Mouse (Mus musculus) midbrain, embryonic 13.5 days (tissue): ENCODE data around the gene Fbxo44. TPM values are rescaled to one million over a fixed set of nuclear protein-coding genes. Genes with fewer than 3 reads are reported as not detected.
A peak's percentile ranks its signal among the peaks of the same experiment; 100 is the strongest.

Source experiments
- ATAC-seq: fragments of 200-750 bp; cut with Nextera tagmentation; 2 replicates; pipeline ENCODE4 v1.8.0; 2017; ENCODE audit warnings: mild to moderate bottlenecking, moderate TSS enrichment, moderate library complexity
- H3K27ac ChIP-seq: fragments of 300-500 bp; sonication (generic); 2 replicates; pipeline ENCODE4 v1.5.1; 2015; ENCODE audit warnings: inconsistent platforms, mild to moderate bottlenecking, moderate library complexity
- H3K27me3 ChIP-seq: fragments of 300-500 bp; sonication (generic); 2 replicates; pipeline ENCODE4 v1.6.1; 2015; ENCODE audit warnings: mild to moderate bottlenecking, inconsistent platforms
- H3K36me3 ChIP-seq: fragments of 300-500 bp; sonication (generic); 2 replicates; pipeline ENCODE4 v1.6.1; 2015; ENCODE audit warnings: mild to moderate bottlenecking, inconsistent platforms
- H3K4me1 ChIP-seq: fragments of 300-500 bp; sonication (generic); replicated peaks from 2 replicates; pipeline ENCODE4 v1.6.1; 2015; ENCODE audit warnings: inconsistent platforms
- H3K4me2 ChIP-seq: fragments of 300-500 bp; sonication (generic); replicated peaks from 2 replicates; pipeline ENCODE4 v1.6.1; 2015; ENCODE audit warnings: moderate library complexity, mild to moderate bottlenecking, inconsistent platforms
- H3K4me3 ChIP-seq: fragments of 300-500 bp; sonication (generic); replicated peaks from 2 replicates; pipeline ENCODE4 v1.5.1; 2015; ENCODE audit warnings: mild to moderate bottlenecking, inconsistent platforms
- H3K9ac ChIP-seq: fragments of 300-500 bp; sonication (generic); replicated peaks from 2 replicates; pipeline ENCODE4 v1.6.1; 2015; ENCODE audit warnings: mild to moderate bottlenecking, inconsistent platforms
- H3K9me3 ChIP-seq: fragments of 300-500 bp; sonication (generic); 2 replicates; pipeline ENCODE4 v1.6.1; 2016; ENCODE audit warnings: mild to moderate bottlenecking, inconsistent platforms
- WGBS: fragments of 180-500 bp; shearing (Covaris S2); methylation state at CpG from one replicate; pipeline ENCODE4 v1.1.7; 2015; 5-methylcytosine and 5-hydroxymethylcytosine counted together
- polyA plus RNA-seq: library from polyadenylated mRNA; unstranded; fragments of >200 nt; fragmentation: Nextera tagmentation; extraction: Ambion mirVana; gene quantifications from 2 replicates; pipeline ENCODE4 v1.2.1, GENCODE M21; 2015

The Fbxo44 gene
- polyA plus RNA-seq, 1 experiment from 2014 or later, result 103 TPM

DNA sequence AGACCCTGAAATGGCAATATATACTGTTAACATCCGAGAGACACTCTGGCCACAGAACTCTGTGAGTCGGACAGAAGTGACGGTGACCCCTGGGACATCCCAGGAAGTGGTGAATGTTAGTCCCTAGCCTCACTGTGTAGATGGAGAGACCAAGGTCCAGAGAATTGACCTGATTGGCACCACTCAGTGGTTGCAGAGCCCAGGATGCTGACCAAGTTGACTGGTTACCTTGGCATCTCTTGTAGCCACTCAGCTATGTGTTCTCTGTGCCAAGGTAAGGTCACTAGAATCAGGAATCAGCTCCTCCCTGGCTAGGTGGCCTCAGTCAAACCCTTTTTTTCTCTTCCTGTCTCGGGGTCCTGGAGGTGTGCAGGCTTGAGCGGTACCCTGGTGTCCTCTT, 16.6 kb downstream of the Fbxo44 start:
- no peak for ATAC-seq
- Histone ChIP-seq H3K4me1 (peaks cover 27% of the 10 kb centered on the region), H3K9ac (no peak overlapping the region), H3K9me3 (no peaks in the 10 kb centered on the region), H3K27ac (peak overlapping the region; percentile 14; the same call in 1 of the 2 replicates), H3K4me2 (no peak overlapping the region), H3K4me3 (no peak overlapping the region), H3K36me3 (peaks cover 53% of the 10 kb centered on the region), H3K27me3 (no peaks in the 10 kb centered on the region)
- 89% methylated on average over 5 of the region's 5 CpGs for WGBS

DNA sequence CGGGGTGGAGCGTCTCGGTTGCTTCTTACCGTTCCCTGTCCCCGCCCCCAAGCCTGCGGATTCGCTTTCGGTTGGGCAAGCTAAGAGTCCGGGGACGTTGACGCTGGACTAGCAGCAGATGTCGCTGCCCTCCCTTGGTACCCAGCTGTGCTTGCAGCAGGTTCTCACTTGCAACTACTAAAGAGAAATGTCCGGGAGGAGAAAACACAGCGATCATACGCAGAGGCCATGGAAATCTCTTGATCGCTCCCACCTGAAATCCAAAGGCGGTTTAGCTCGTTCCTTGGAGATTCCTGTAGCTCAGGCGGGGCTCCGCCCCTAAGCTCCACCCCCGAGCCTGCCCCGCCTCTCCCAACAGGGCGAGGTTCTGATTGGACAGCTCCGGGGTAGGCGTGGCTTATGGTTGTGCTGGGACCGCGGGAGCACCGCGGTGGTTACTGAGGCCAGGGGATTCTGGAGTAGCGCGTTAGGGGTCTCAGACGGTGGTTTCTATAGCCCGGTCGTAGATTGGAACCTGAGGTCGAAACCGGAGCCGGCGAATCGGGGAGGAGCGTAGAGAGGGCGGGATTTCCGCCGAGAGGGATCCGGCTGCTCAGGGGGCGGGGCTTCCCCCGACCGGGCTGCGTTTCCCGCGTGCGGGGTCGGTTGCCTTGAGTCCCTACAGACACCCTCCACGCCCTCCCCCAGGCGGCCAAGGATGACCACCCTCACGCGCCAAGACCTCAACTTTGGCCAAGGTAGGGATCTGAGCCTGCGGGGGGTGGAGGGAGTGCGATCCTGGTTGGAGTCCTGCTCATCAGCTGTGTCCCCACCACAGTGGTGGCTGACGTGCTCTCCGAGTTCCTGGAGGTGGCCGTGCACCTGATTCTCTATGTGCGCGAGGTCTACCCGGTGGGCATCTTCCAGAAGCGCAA, 19.9 kb downstream of the Fbxo44 start:
- Histone ChIP-seq H3K36me3 (peaks cover 22% of the 10 kb centered on the region), H3K9ac (peak overlapping the region; percentile 75), H3K4me1 (peaks cover 41% of the 10 kb centered on the region), H3K4me2 (peak overlapping the region; percentile 88), H3K4me3 (peak overlapping the region; percentile 64), H3K27ac (peak overlapping the region; percentile 91), H3K27me3 (no peaks in the 10 kb centered on the region), H3K9me3 (no peaks in the 10 kb centered on the region)
- ATAC-seq, result peak; percentile 93
- WGBS, result under 1% methylated on average over 65 of the region's 65 CpGs

DNA sequence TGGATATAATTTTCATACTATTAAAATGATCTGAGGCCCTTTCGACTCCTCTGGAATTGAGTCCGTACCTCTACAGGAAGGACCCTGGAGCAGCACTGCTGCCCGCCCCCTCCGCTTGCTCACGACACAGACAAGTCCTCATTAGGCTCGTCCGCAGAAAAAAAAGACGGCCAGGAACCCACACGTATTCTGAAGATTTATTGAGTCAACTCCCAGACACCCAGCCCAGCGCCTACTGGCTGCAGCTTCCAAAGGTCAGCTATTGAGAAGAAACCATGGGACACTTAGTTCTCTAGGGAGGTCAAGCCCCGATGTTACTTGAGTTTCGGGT, 20.6 kb downstream of the Fbxo44 start:
- Histone ChIP-seq H3K9ac (peak overlapping the region; percentile 55), H3K27me3 (no peaks in the 10 kb centered on the region), H3K4me1 (peaks cover 41% of the 10 kb centered on the region), H3K27ac (peak overlapping the region; percentile 91), H3K9me3 (no peaks in the 10 kb centered on the region), H3K4me2 (peak overlapping the region; percentile 88), H3K36me3 (peaks cover 16% of the 10 kb centered on the region), H3K4me3 (peak overlapping the region; percentile 64)
- peak; percentile 15 for ATAC-seq
- 1% methylated on average over 12 of the region's 12 CpGs for WGBS

DNA sequence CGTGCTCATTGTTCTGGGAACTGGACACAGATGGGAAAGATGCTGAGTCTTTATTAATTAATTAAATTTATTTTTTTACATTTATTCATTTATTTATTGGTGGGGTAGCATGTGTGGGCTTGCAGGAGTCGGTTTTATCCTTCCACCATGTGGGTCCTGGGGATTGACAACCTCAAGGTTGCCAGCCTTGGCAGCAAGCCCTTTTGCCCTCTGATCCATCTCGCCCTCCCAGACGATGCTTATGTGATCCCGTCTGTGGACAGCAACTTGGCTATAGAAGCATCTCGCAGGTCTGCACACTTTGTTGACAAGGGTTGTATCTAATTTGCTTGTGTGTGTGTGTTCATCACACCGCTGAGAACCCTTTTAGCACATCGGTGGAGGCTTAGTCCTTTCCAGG, 22.8 kb downstream of the Fbxo44 start:
- H3K9me3 ChIP-seq, result no peaks in the 10 kb centered on the region
- H3K27me3 ChIP-seq, result no peaks in the 10 kb centered on the region
- H3K27ac ChIP-seq, result no peak overlapping the region; the same call in 1 of the 2 replicates
- no peak overlapping the region for H3K4me2 ChIP-seq
- H3K36me3 ChIP-seq, result no peaks in the 10 kb centered on the region; the same call in 1 of the 2 replicates
- H3K9ac ChIP-seq, result no peak overlapping the region
- peaks cover 43% of the 10 kb centered on the region for H3K4me1 ChIP-seq
- no peak overlapping the region for H3K4me3 ChIP-seq
- 70% methylated on average over 8 of the region's 8 CpGs for WGBS
- ATAC-seq, result no peak

DNA sequence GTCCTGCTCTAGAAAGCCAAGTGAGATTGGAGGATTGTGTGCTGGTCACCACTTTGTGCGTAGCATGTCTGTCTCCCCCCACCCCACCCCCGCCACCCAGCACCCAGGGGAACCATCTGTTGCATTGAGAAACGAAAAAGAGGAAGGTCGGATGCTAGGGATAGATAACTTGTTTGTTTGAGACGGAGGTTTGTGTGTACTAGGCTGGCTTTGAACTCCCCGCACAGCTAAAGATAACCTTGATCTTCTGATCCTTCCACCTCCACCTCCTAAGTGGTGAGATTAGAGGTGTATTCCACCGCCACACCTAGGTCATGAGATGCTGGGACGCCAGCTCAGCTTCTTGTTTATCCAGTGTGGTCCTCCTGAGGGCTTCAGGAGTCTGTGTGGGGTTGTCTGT, 25.3 kb downstream of the Fbxo44 start:
- Histone ChIP-seq H3K36me3 (no peaks in the 10 kb centered on the region; the same call in 1 of the 2 replicates), H3K27me3 (no peaks in the 10 kb centered on the region), H3K9me3 (no peaks in the 10 kb centered on the region), H3K9ac (no peak overlapping the region), H3K4me3 (no peak overlapping the region), H3K4me2 (no peak overlapping the region), H3K4me1 (peaks cover 39% of the 10 kb centered on the region), H3K27ac (no peak overlapping the region)
- ATAC-seq, result no peak
- WGBS, result 82% methylated on average over 8 of the region's 8 CpGs

DNA sequence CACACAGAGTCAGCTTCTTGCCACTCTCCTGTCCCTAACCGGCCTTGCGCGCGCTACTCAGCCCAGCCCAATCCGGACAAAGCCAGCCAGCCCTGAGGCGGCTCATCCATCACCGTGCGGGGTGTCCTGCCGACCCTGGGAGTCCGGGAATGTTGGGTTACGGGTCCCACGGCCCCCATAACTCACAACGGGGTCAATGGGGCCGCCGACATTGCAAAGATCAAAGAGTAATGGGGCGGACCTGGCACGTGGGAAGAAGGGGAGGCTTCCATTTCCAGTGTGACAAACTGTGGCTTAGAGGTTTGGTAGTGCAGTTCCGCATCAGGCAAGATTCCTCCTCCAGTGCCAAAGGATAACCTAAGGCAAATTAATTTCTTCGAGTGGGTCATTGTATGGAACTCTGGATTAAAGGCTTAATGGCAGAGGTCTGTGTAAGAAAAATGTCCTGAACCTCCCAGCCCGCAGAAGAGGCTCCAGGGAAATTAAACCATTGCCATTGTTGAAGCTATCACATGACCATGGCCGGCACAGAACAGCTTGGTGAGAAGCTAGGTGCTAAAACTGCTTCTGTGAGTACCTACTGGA, 28.7 kb downstream of the Fbxo44 start:
- Histone ChIP-seq H3K4me2 (peak overlapping the region; percentile 61), H3K27me3 (no peaks in the 10 kb centered on the region), H3K4me1 (peaks cover 52% of the 10 kb centered on the region), H3K9me3 (no peaks in the 10 kb centered on the region; the same call in 1 of the 2 replicates), H3K27ac (peak overlapping the region; percentile 99), H3K4me3 (peak overlapping the region; percentile 78), H3K9ac (peak overlapping the region; percentile 98), H3K36me3 (peaks cover 7% of the 10 kb centered on the region; the same call in 1 of the 2 replicates)
- under 1% methylated on average over 21 of the region's 21 CpGs for WGBS
- peak; percentile 69 for ATAC-seq

DNA sequence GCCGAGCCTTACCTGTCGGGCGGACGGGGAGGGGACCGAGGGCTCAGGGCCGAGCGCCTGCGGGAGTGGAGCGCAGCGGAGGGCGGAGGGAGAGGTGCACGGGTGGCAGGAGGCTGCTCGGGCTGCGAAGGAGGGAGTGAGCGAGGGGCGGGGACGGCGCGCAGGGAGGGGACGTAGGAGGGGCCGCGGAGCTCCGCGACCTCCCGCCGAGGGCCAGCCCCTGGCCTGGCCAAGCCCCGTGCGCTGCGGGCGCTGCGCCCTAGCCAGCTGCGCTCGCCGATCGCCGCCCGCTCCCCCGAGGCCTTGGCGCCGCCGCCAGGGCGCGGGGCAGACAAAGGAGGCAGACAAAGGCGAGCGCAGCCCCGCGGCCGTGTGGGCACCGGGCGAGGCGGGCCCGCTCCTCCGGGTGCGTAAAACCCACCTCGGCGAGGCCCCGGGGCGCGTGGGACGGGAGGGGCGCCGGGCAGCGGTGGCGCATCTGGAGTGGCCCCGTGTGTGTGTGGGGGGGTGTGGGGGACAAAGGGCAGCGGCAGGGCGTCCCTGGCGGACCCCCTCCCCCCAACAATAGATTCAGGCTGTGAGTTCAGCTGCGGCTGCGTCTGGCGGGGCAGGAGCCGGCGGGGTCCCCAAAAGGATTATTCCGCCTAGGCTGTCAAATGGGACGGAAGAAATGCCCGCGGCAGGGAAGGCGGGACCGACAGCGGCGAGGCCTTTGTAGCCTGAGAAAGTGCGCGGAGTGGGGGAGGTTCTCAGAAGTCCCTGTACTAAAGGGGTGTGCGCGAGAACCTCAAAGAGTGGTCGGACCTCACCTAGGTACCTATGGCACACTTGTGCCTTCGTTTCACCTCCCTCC, 29.5 kb downstream of the Fbxo44 start, which contains the start of gene Draxin:
Gene Draxin (minus strand): TSS at position 138 of the 853 bp plus-strand sequence.
- Histone ChIP-seq H3K27ac (peak within 1 kb of the TSS; percentile 99), H3K4me2 (peak within 1 kb of the TSS; percentile 61), H3K4me3 (peak within 1 kb of the TSS; percentile 78), H3K4me1 (peaks cover 59% of the 10 kb centered on the region), H3K27me3 (no peaks in the 10 kb centered on the region), H3K9me3 (no peaks in the 10 kb centered on the region; the same call in 1 of the 2 replicates), H3K36me3 (peaks cover 7% of the 10 kb centered on the region; the same call in 1 of the 2 replicates), H3K9ac (peak within 1 kb of the TSS; percentile 98)
- peak; percentile 83 for ATAC-seq
- WGBS, result 0% methylated on average over 80 of the region's 87 CpGs

DNA sequence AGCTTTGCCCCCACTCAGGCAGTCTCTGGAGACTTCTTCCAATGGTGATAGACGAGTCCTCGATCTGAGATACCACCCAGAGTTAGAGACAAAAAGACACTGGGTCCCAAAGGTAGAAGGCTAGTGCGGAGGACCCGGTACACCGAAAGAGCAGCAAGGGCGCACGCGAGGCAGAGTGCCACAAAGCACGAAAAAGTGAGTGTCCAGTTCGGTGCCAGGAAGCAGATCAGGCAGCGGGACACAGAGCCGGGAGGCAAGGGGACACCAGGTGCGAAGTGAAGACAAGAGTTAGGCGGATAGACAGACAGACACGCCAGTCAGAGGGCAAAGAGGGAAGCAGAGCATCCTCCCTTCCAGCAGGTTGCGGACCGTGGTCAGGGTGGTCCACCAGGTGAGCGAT, 30.1 kb downstream of the Fbxo44 start, which contains the start of gene Mad2l2:
Gene Mad2l2 (plus strand): TSS at position 252 of the 400 bp plus-strand sequence.
- Histone ChIP-seq H3K4me3 (peak within 1 kb of the TSS; percentile 78), H3K36me3 (peaks cover 7% of the 10 kb centered on the region; the same call in 1 of the 2 replicates), H3K9me3 (no peaks in the 10 kb centered on the region; the same call in 1 of the 2 replicates), H3K9ac (peak within 1 kb of the TSS; percentile 98), H3K4me1 (peaks cover 65% of the 10 kb centered on the region), H3K27ac (peak within 1 kb of the TSS; percentile 99), H3K4me2 (peak within 1 kb of the TSS; percentile 61), H3K27me3 (no peaks in the 10 kb centered on the region)
- under 1% methylated on average over 18 of the region's 18 CpGs for WGBS
- peak; percentile 16 for ATAC-seq

DNA sequence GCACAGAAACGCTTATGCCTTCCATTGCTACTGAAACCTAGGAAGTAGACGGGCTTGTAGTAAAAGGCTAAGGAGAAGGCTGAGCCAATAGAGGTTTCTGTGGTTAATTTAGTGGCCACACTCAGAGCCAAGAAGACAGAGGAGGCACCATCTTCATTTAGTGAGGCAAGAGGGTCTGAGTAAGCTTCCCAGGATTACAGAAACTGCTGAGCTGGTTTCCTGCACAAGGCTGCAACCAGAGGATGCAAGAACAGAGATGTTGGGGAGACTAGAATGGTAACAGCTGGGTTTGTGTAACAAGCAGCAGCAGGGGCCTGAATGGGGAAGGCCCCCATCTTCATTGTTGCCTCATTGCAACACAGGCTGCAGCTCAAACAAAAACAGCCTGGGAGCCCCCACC, 31.6 kb downstream of the Fbxo44 start:
- Histone ChIP-seq H3K27ac (peak overlapping the region; percentile 99), H3K4me2 (peak overlapping the region; percentile 61), H3K4me1 (peaks cover 78% of the 10 kb centered on the region), H3K4me3 (peak overlapping the region; percentile 78), H3K27me3 (no peaks in the 10 kb centered on the region), H3K36me3 (peaks cover 11% of the 10 kb centered on the region), H3K9me3 (no peaks in the 10 kb centered on the region; the same call in 1 of the 2 replicates), H3K9ac (peak overlapping the region; percentile 98)
- no peak for ATAC-seq
- 79% methylated on average over 2 of the region's 2 CpGs for WGBS

DNA sequence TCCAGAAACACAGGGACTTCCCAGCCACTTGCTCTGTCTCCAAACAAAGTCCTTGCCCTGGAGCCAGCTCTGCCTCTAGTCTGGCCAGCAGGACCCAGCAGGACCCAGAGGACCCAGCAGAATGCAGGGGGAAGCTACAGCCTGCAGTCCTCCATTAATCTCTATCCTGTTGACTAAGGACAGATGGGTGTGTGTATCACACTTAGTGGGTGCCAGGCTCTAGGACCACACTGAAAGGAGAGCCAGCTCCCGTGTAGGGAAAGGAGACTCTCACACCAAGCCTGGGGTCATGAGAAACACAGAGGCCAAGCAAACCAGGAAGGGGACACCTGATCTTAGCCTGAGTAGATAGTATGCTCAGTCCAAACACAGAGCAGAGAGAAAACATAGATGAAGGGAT, 32.0 kb downstream of the Fbxo44 start:
- H3K9me3 ChIP-seq, result no peaks in the 10 kb centered on the region; the same call in 1 of the 2 replicates
- H3K4me3 ChIP-seq, result peak overlapping the region; percentile 78
- peak overlapping the region; percentile 61 for H3K4me2 ChIP-seq
- H3K9ac ChIP-seq, result peak overlapping the region; percentile 98
- peaks cover 82% of the 10 kb centered on the region for H3K4me1 ChIP-seq
- H3K27ac ChIP-seq, result peak overlapping the region; percentile 99; the same call in 1 of the 2 replicates
- H3K36me3 ChIP-seq, result peaks cover 11% of the 10 kb centered on the region
- no peaks in the 10 kb centered on the region for H3K27me3 ChIP-seq
- 63% methylated on average over 1 of the region's 1 CpGs for WGBS
- ATAC-seq, result no peak

DNA sequence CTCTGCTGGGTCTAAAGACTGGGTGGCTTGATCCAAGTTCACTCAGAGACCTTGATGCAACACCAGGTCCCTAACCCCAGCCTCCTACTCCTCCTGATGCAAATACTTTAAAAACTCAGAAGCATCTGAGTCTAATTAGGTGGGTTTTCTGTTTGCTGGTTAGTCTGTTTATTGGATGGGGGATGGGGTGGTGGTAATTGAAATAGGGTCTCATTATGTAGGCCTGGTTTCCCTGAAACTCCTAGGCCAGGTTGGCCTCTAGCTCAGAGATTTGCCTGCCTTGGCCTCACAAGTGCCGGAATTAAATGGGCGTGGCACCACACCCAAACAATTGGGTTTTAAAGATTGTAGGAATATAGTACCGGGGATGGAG, 37.6 kb downstream of the Fbxo44 start:
- H3K9ac ChIP-seq, result peak overlapping the region; percentile 16; the same call in 1 of the 2 replicates
- H3K4me1 ChIP-seq, result peaks cover 70% of the 10 kb centered on the region
- 68% methylated on average over 3 of the region's 3 CpGs for WGBS
- ATAC-seq, result no peak
- H3K4me2 ChIP-seq, result no peak overlapping the region
- peak overlapping the region; percentile 68 for H3K27ac ChIP-seq
- no peaks in the 10 kb centered on the region; the same call in 1 of the 2 replicates for H3K9me3 ChIP-seq
- H3K36me3 ChIP-seq, result peaks cover 10% of the 10 kb centered on the region
- H3K27me3 ChIP-seq, result no peaks in the 10 kb centered on the region
- no peak overlapping the region for H3K4me3 ChIP-seq
